Mouse (Mus musculus) midbrain, embryonic 11.5 days (tissue): ENCODE results near the gene Robo4. TPM values are rescaled to one million over a fixed set of nuclear protein-coding genes. Genes with fewer than 3 reads are reported as not detected.

Experiments
- ATAC-seq: fragments of 200-750 bp; cut with Nextera tagmentation; 2 replicates; pipeline ENCODE4 v1.8.0; 2017; ENCODE audit warnings: moderate TSS enrichment, moderate library complexity; ENCODE audit not compliant: low FRiP score
- DNase-seq: peaks from one replicate; pipeline ENCODE4 v3.0.0; 2015; ENCODE audit warnings: low spot score; ENCODE audit errors: missing footprints
- H3K27ac ChIP-seq: fragments of 300-500 bp; sonication (generic); 2 replicates; pipeline ENCODE4 v1.5.1; 2014; ENCODE audit warnings: low read depth, low read length
- H3K27me3 ChIP-seq: fragments of 300-500 bp; sonication (generic); 2 replicates; pipeline ENCODE4 v1.6.1; 2014; ENCODE audit warnings: mild to moderate bottlenecking, low read length, moderate library complexity, mixed read lengths; ENCODE audit not compliant: control insufficient read depth, insufficient read depth
- H3K36me3 ChIP-seq: fragments of 300-500 bp; sonication (generic); 2 replicates; pipeline ENCODE4 v1.6.1; 2014; ENCODE audit warnings: mild to moderate bottlenecking, low read length, moderate library complexity, mixed read lengths; ENCODE audit not compliant: control insufficient read depth, insufficient read depth
- H3K4me1 ChIP-seq: fragments of 300-500 bp; sonication (generic); 2 replicates; pipeline ENCODE4 v1.6.1; 2014; ENCODE audit warnings: low read length; ENCODE audit not compliant: control insufficient read depth, insufficient read depth
- H3K4me2 ChIP-seq: fragments of 300-500 bp; sonication (generic); 2 replicates; pipeline ENCODE4 v1.6.1; 2014; ENCODE audit warnings: mild to moderate bottlenecking, moderate library complexity
- H3K4me3 ChIP-seq: fragments of 300-500 bp; sonication (generic); 2 replicates; pipeline ENCODE4 v1.5.1; 2014; ENCODE audit warnings: low read depth, low read length
- H3K9ac ChIP-seq: fragments of 300-500 bp; sonication (generic); 2 replicates; pipeline ENCODE4 v1.6.1; 2014; ENCODE audit warnings: low read length
- H3K9me3 ChIP-seq: fragments of 300-500 bp; sonication (generic); 2 replicates; pipeline ENCODE4 v1.6.1; 2016; ENCODE audit warnings: low read length; ENCODE audit not compliant: control insufficient read depth
- WGBS: fragments of 180-500 bp; shearing (Covaris S2); extraction: QIAGEN DNeasy Blood & Tissue Kit; methylation state at CpG from one replicate; pipeline ENCODE4 v1.1.7; 2014; 5-methylcytosine and 5-hydroxymethylcytosine counted together
- polyA plus RNA-seq: library from polyadenylated mRNA; unstranded; fragments of >200 nt; fragmentation: Nextera tagmentation; extraction: Ambion mirVana; gene quantifications from 2 replicates; pipeline ENCODE4 v1.2.1, GENCODE M21; 2014

The Robo4 gene
- polyA plus RNA-seq, 1 experiment from 2014 or later: 5.3 TPM

DNA sequence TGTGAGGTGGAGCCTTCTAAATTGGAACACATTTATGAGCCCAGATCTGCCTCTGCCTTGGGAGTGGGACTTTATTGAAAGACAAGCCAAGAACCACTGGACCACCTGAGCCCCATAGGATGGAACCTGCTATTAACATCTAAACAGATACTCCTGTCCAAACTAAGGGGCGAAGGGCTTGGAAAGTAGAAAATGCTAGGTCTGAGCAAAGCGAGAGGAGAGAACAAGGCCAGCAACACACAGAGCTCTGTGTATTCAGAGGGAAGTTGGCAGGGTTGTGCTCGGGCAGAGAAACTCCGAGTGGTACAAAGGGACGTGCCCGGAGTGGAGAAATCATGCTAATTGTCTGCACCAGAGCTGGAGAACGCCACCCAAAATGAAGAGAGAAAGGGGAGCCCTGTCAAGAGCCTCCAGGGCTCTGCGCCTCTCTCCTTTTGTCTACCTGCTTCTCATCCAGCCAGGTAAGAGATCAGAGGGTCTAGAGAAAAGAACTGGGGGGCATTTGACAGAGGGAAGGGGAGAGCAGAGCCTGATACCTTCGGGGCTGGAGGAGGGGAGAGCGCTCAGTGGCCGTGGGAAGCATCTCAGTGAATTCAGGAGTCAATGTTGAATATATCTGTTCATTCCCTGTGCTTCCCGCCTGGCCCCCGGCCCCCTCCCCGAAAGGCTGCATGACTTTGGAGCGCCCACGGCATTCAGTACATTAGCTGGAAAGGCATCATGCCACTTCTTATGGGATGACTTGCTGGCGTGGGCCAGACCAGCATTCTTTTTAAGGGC, 34.2 kb upstream of the Robo4 start, which contains the start of gene Hepacam:
Gene Hepacam, plus strand, starts transcription at position 51 of the 780 bp plus-strand sequence.
- H3K9me3 ChIP-seq: no peaks in the 10 kb centered on the region
- 88% methylated on average over 17 of the region's 17 CpGs for WGBS
- H3K4me2 ChIP-seq: no peak within 1 kb of the TSS
- no peaks in the 10 kb centered on the region for H3K27me3 ChIP-seq
- H3K36me3 ChIP-seq: no peaks in the 10 kb centered on the region
- peak; percentile 81 for DNase-seq
- no peak within 1 kb of the TSS for H3K27ac ChIP-seq
- no peak within 1 kb of the TSS for H3K9ac ChIP-seq
- H3K4me1 ChIP-seq: no peaks in the 10 kb centered on the region
- no peak within 1 kb of the TSS for H3K4me3 ChIP-seq
- no peak for ATAC-seq

DNA sequence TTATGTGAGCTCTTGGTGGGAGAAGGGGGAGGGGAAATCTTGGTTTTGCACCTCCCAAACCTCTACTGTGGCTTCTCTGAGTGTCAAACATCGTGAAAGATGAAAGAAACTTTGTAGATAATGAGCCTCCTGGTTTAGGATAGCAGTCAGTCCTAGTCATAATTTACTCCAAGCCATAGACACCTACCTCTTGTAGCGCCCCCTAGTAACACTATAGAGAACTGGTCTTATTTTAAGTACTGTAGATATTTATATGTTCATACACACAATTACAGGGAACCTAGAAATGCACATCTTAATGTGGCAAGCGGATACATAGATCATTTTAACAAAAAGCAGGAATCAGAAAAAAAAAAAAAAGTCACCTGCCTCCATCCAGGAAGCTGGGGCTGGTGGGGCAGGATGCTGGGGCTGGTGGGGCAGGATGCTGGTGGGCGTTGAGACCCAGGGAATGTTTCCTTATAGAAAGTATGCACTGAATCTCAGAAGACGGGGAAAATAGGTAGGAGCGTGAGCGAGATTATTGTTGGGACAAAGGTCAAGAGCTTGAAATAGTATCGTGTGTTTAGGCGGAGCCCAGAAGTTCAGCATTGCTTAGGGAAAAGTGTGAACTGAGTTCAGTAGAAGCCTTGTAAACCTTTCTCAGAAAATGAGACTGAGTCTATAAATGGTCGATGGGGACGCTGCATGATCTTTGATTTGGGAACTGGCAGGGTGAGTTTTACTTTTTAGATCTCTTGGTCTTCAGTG, 33.4 kb upstream of the Robo4 start:
- Histone ChIP-seq H3K9me3 (no peaks in the 10 kb centered on the region), H3K4me3 (no peak overlapping the region), H3K4me2 (no peak overlapping the region), H3K27me3 (no peaks in the 10 kb centered on the region), H3K36me3 (no peaks in the 10 kb centered on the region), H3K4me1 (no peaks in the 10 kb centered on the region), H3K9ac (no peak overlapping the region), H3K27ac (no peak overlapping the region)
- DNase-seq (peak; percentile 57), ATAC-seq (no peak)
- WGBS: 87% methylated on average over 11 of the region's 11 CpGs

DNA sequence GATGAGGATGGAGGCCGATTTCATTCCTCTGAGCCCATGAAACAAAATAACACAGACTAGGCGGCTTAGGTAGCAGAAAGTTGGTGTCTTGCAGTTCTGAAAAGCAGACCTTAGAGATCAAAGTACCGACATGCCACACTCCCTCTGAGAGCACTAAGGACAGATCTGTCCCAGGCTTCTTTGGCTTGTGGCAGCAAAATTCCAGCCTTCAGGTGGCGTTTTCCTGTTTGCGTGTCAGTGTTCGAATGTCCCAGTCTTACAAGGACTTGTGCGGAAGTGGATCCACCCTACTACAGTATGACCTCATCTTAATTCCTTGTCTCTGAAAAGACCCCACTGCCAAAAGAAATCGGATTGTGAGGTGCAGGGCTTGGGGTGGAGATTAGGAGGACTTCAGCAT, 32.8 kb upstream of the Robo4 start:
- no peak for ATAC-seq

DNA sequence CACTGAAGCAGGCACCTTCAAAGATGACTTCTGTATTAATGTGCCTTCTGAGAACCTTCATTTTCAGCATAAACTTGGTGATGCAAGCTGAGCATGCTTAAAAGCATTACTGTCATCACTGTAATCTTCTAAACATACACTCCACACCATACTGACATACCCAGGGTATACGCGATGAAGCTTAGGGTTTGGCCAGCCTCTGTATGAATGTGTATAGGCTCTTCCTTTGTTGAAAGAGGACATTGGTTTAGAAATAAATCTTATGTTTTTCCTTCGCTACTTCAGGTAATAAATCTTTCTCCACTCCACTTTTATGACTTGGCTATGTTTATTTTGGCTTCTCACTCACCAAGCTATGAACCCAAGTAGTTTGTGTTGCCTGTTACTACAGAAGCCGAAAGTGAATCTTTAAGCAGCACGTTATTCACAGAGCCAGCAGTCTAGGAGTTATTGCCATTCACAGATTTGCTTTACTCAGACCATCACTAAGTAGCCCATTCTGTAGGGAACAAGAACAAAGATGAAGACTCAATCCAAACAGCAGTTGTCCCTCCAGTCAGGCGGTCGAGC, 30.4 kb upstream of the Robo4 start:
- 84% methylated on average over 7 of the region's 7 CpGs for WGBS
- Histone ChIP-seq H3K36me3 (no peaks in the 10 kb centered on the region), H3K9me3 (no peaks in the 10 kb centered on the region), H3K27me3 (no peaks in the 10 kb centered on the region), H3K27ac (no peak overlapping the region), H3K9ac (no peak overlapping the region), H3K4me1 (no peaks in the 10 kb centered on the region), H3K4me3 (no peak overlapping the region), H3K4me2 (no peak overlapping the region)
- ATAC-seq: no peak
- DNase-seq: peak; percentile 53

More for the DNA sequence above, 32.8 kb upstream of the Robo4 start:
- H3K27ac ChIP-seq: no peak overlapping the region
- peak; percentile 62 for DNase-seq
- H3K27me3 ChIP-seq: no peaks in the 10 kb centered on the region
- H3K4me3 ChIP-seq: no peak overlapping the region
- no peaks in the 10 kb centered on the region for H3K4me1 ChIP-seq
- no peak overlapping the region for H3K4me2 ChIP-seq
- 81% methylated on average over 8 of the region's 8 CpGs for WGBS
- no peaks in the 10 kb centered on the region for H3K36me3 ChIP-seq
- H3K9me3 ChIP-seq: no peaks in the 10 kb centered on the region
- no peak overlapping the region for H3K9ac ChIP-seq

DNA sequence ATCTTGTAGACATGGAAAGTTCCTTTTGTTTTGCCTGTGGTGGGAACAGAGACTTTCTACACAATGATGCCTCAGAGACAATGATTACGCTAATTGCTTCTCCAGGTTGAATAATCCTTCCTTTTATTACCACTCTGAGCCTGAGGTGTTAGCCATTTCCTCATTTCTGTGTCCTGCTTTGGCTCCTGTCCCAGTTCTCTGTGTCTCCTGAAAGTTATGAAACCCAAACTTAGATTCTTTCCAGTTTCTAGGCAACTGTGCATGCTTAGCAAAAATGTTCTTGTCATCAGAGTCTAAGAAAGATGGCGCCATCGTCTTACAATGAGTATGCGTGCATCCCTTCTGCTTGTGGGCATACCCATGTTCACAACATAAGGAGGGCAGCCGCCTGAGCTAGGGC, 26.0 kb upstream of the Robo4 start:
- no peak overlapping the region for H3K27ac ChIP-seq
- no peak overlapping the region for H3K4me2 ChIP-seq
- no peak overlapping the region for H3K4me3 ChIP-seq
- H3K27me3 ChIP-seq: no peaks in the 10 kb centered on the region
- H3K9ac ChIP-seq: no peak overlapping the region
- no peak for DNase-seq
- H3K4me1 ChIP-seq: no peaks in the 10 kb centered on the region
- H3K9me3 ChIP-seq: no peaks in the 10 kb centered on the region
- no peak for ATAC-seq
- 94% methylated on average over 5 of the region's 5 CpGs for WGBS
- no peaks in the 10 kb centered on the region for H3K36me3 ChIP-seq

DNA sequence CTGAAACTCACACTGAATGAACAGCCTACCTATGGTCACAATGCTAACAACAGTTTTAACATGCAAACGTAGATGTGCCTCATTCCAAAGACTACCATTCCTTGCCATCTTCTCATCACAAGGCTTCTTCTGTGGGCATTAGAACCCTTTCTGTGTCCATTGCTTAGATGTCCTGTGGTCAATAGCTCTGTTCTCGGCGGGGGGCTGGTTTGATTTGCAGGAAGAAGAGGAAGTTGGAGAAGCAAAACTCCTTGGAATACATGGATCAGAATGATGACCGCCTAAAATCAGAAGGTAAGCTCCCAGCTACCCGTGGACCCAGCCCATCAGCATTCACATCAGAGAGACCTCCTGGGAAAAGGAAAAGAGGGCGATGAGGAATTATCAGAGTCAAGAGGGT, 18.5 kb upstream of the Robo4 start:
- Histone ChIP-seq H3K27ac (no peak overlapping the region), H3K9ac (no peak overlapping the region), H3K4me1 (peaks cover 2% of the 10 kb centered on the region; the same call in 1 of the 2 replicates), H3K36me3 (no peaks in the 10 kb centered on the region), H3K27me3 (peaks cover 3% of the 10 kb centered on the region; the same call in 1 of the 2 replicates), H3K4me2 (no peak overlapping the region), H3K4me3 (no peak overlapping the region), H3K9me3 (no peaks in the 10 kb centered on the region)
- 91% methylated on average over 6 of the region's 6 CpGs for WGBS
- DNase-seq (peak; percentile 80), ATAC-seq (no peak)

DNA sequence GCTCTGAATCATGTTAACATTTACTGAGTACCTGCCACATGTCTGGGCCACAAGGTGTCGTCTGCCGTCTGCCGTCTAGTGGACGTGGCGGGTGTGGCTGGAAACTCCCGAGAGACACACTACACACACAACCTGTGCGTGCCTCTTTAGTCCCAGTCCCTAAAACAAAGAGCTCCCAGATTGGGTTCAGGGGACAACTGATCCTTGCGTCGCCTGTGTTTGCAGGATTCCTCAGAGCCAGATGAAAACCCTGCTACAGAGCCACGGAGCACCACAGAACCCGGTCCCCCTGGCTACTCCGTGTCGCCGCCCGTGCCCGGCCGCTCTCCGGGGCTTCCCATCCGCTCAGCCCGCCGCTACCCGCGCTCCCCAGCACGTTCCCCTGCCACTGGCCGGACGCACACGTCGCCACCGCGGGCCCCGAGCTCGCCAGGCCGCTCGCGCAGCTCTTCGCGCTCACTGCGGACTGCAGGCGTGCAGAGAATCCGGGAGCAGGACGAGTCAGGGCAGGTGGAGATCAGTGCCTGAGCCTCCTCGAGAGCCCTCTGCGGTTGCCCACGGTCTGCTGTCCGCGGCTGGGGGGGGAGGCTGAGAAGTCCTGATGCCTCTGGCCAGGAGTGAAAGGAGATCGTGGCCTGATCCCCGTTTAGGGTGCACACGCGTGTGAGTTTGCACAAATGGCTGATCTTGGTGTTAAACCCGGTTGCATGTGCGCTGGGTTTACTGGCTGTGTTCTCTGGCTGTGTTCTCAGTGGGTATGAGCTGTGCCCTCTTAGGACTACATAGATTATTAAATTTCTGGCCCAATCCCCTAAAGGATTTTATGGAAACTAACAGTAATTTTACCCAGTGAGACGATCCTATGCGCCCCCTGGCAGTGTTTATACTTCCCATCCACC, 17.2 kb upstream of the Robo4 start:
- Histone ChIP-seq H3K27ac (no peak overlapping the region), H3K9ac (peak overlapping the region; percentile 82), H3K4me2 (peak overlapping the region; percentile 78), H3K4me3 (peak overlapping the region; percentile 36), H3K27me3 (peaks cover 3% of the 10 kb centered on the region; the same call in 1 of the 2 replicates), H3K9me3 (no peaks in the 10 kb centered on the region), H3K4me1 (peaks cover 2% of the 10 kb centered on the region; the same call in 1 of the 2 replicates), H3K36me3 (no peaks in the 10 kb centered on the region)
- ATAC-seq (peak; percentile 89), DNase-seq (peak; percentile 93)
- WGBS: 11% methylated on average over 54 of the region's 54 CpGs

DNA sequence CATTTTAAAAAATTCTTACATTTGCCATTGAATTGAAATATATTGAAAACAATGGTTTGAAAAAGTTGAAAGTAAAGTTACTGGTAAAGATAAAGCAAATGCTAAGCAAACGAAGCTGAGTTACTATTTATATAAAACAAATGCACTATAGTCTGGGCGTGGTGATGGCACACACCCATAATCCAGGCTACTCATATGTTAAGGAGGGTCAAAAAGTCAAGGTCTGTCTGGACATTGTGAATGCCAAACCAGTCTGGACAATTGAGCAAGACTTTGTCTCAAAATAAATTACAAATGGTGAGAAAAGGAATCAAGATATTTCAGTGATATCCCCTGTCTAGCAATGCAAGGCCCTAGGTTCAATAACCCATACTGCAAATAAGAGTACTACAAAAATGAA, 10.8 kb upstream of the Robo4 start:
- H3K27me3 ChIP-seq: no peaks in the 10 kb centered on the region
- ATAC-seq (no peak), DNase-seq (no peak)
- H3K36me3 ChIP-seq: no peaks in the 10 kb centered on the region
- no peak overlapping the region for H3K4me2 ChIP-seq
- WGBS: 71% methylated on average over 2 of the region's 2 CpGs
- no peak overlapping the region for H3K9ac ChIP-seq
- no peak overlapping the region for H3K27ac ChIP-seq
- H3K9me3 ChIP-seq: no peaks in the 10 kb centered on the region
- no peaks in the 10 kb centered on the region for H3K4me1 ChIP-seq
- no peak overlapping the region for H3K4me3 ChIP-seq
